Mouse (Mus musculus) cerebellum, adult 18-20 months (tissue): Measurements from ENCODE around the gene Edc4.
"Not testable (repeated sequence)": the region's sequence is repeated elsewhere in the genome, so short reads cannot be mapped to it uniquely, and the experiment has no call there.

Experiments
- DNase-seq, 2 experiments: peaks; one replicate each; pipeline ENCODE4 v3.0.0; 2021

Gene Edc4

GRCm38 (mm10) chr8:105880754-105881520 lies at the start of gene Edc4:
Gene Edc4 (plus strand): TSS chr8:105880881.
- DNase-seq: peak; percentile 76 to 87

- DNase-seq: not testable (repeated sequence)
Observed at GRCm38 (mm10) chr8:105833740-105834139, 46.9 kb upstream of the Edc4 start.

GRCm38 (mm10) chr8:105835318-105835717 lies 45.4 kb upstream of the Edc4 start:
- peak; percentile 54 to 57 for DNase-seq

- DNase-seq: no peak
Observed at GRCm38 (mm10) chr8:105836991-105837390, 43.7 kb upstream of the Edc4 start.

- DNase-seq: no peak
Observed at GRCm38 (mm10) chr8:105839209-105839608, 41.5 kb upstream of the Edc4 start.

- DNase-seq: no peak
Observed at GRCm38 (mm10) chr8:105846678-105847077, 34.0 kb upstream of the Edc4 start.

- no peak for DNase-seq
Observed at GRCm38 (mm10) chr8:105850014-105850413, 30.7 kb upstream of the Edc4 start.

- no peak for DNase-seq
Observed at GRCm38 (mm10) chr8:105850611-105851010, 30.1 kb upstream of the Edc4 start.

- DNase-seq: peak; percentile 83 to 87
Observed at GRCm38 (mm10) chr8:105851651-105852143, 29.0 kb upstream of the Edc4 start.

- DNase-seq: no peak
Observed at GRCm38 (mm10) chr8:105852146-105852729, 28.4 kb upstream of the Edc4 start.

GRCm38 (mm10) chr8:105853178-105853577 lies 27.5 kb upstream of the Edc4 start, which contains the start of gene Cenpt:
Gene Cenpt (minus strand): TSS chr8:105853278.
- DNase-seq: no peak

GRCm38 (mm10) chr8:105854303-105854702 lies 26.4 kb upstream of the Edc4 start:
- no peak for DNase-seq

- peak; percentile 92 to 93 for DNase-seq
Observed at GRCm38 (mm10) chr8:105854715-105855216, 25.9 kb upstream of the Edc4 start, which contains the start of gene Thap11. Gene Thap11 (plus strand): TSS chr8:105855132.

GRCm38 (mm10) chr8:105855248-105856167 lies 25.2 kb upstream of the Edc4 start:
- peak; percentile 42 to 46 for DNase-seq

GRCm38 (mm10) chr8:105856168-105856835 lies 24.4 kb upstream of the Edc4 start:
- no peak for DNase-seq

- DNase-seq: no peak
Observed at GRCm38 (mm10) chr8:105858495-105858894, 22.2 kb upstream of the Edc4 start.

GRCm38 (mm10) chr8:105859314-105859713 lies 21.4 kb upstream of the Edc4 start:
- DNase-seq: no peak

- peak; percentile 88 to 96 for DNase-seq
Observed at GRCm38 (mm10) chr8:105860143-105860981, 20.3 kb upstream of the Edc4 start, which contains the start of gene Nutf2. Gene Nutf2 (plus strand): TSS chr8:105860580.

- DNase-seq: peak in 1 of 2 experiments; percentile 29
Observed at GRCm38 (mm10) chr8:105861951-105862350, 18.7 kb upstream of the Edc4 start.

- DNase-seq: no peak
Observed at GRCm38 (mm10) chr8:105866364-105867029, 14.2 kb upstream of the Edc4 start.
